Mouse (Mus musculus) myocyte (in vitro differentiated cells): ENCODE results near the gene Mlkl.

Experiments
- MAX ChIP-seq: IDR thresholded peaks from one replicate; pipeline ENCODE4 v1.6.1; 2011; ENCODE audit warnings: low read depth, mild to moderate bottlenecking, control low read depth
- MYOD1 ChIP-seq, 3 experiments: IDR thresholded peaks; one replicate each; pipeline ENCODE4 v1.6.1; 2011; ENCODE audit warnings: control low read depth in 2 of 3, low read depth in 2 of 3, mild to moderate bottlenecking in 2 of 3, moderate library complexity in 1 of 3; ENCODE audit not compliant: insufficient read length in 2 of 3, control insufficient read depth in 1 of 3
- MYOG ChIP-seq, 3 experiments: IDR thresholded peaks; one replicate each; pipeline ENCODE4 v1.6.1; 2011; ENCODE audit warnings: control low read depth in 2 of 3, low read depth in 2 of 3, mild to moderate bottlenecking in 2 of 3; ENCODE audit not compliant: insufficient read length in 2 of 3, control insufficient read depth in 1 of 3, insufficient read depth in 1 of 3
- POLR2A ChIP-seq: IDR thresholded peaks from one replicate; pipeline ENCODE4 v1.6.1; 2011; ENCODE audit warnings: low read depth, mild to moderate bottlenecking, control low read depth, moderate library complexity; ENCODE audit not compliant: insufficient read length
- REST ChIP-seq: IDR thresholded peaks from one replicate; pipeline ENCODE4 v1.6.1; 2011; ENCODE audit warnings: mild to moderate bottlenecking, control low read depth, moderate library complexity; ENCODE audit not compliant: insufficient read depth, insufficient read length
- SRF ChIP-seq: IDR thresholded peaks from one replicate; pipeline ENCODE4 v1.6.1; 2011; ENCODE audit warnings: low read depth; ENCODE audit not compliant: control insufficient read depth, insufficient read length
- TCF12 ChIP-seq: IDR thresholded peaks from one replicate; pipeline ENCODE4 v1.6.1; 2011; ENCODE audit warnings: mild to moderate bottlenecking, control low read depth; ENCODE audit not compliant: poor library complexity, insufficient read depth, severe bottlenecking
- TCF3 ChIP-seq: IDR thresholded peaks from one replicate; pipeline ENCODE4 v1.6.1; 2011; ENCODE audit warnings: low read depth, control low read depth; ENCODE audit not compliant: insufficient read length
- USF1 ChIP-seq: IDR thresholded peaks from one replicate; pipeline ENCODE4 v1.6.1; 2011; ENCODE audit warnings: low read depth, mild to moderate bottlenecking, control low read depth, moderate library complexity

- TF ChIP-seq REST (no peak), POLR2A (no peak), MYOD1 (IDR thresholded peaks at IDR 0.05; ENCODE audit: control insufficient read depth in 1 of 3, insufficient read length in 2 of 3, low read depth in 2 of 3) (no peak), MYOG (IDR thresholded peaks at IDR 0.05; ENCODE audit: control insufficient read depth in 1 of 3, insufficient read depth in 1 of 3, insufficient read length in 2 of 3, low read depth in 2 of 3) (no peak), SRF (no peak), USF1 (no peak), MAX (no peak), TCF3 (no peak), TCF12 (no peak)
Measured at GRCm38 (mm10) chr8:111290586-111290985, 47.4 kb downstream of the Mlkl start.
